Mouse (Mus musculus): ENCODE results near the gene Ppm1l. TPM values are rescaled to one million over a fixed set of nuclear protein-coding genes. Genes with fewer than 3 reads are reported as not detected.
"Not testable (repeated sequence)": the region's sequence is repeated elsewhere in the genome, so short reads cannot be mapped to it uniquely, and the experiment has no call there.

The Ppm1l gene
- polyA plus RNA-seq, 1 experiment from 2014 or later = 23.3 TPM

- H3K27me3 ChIP-seq (ENCODE audit: control insufficient read depth, insufficient read depth, low read length) = no peaks in the 10 kb centered on the region
- no peak overlapping the region for H3K4me2 ChIP-seq (ENCODE audit: low read depth, low read length)
- H3K36me3 ChIP-seq (ENCODE audit: control insufficient read depth, insufficient read depth, low read length) = no peaks in the 10 kb centered on the region
- no peak overlapping the region for H3K27ac ChIP-seq (ENCODE audit: low read depth, low read length)
- no peak for ATAC-seq (ENCODE audit: low read depth)
- H3K4me1 ChIP-seq (ENCODE audit: control insufficient read depth, insufficient read depth, low read length) = no peaks in the 10 kb centered on the region
- 86% methylated on average over 6 of the region's 6 CpGs for WGBS
- H3K9ac ChIP-seq (replicated peaks; ENCODE audit: low read depth, low read length) = no peak overlapping the region
- H3K9me3 ChIP-seq (ENCODE audit: control insufficient read depth, low read length) = no peaks in the 10 kb centered on the region
- H3K4me3 ChIP-seq (ENCODE audit: low read depth, low read length) = no peak overlapping the region
Observed at GRCm38 (mm10) chr3:69559316-69559974, 242.8 kb downstream of the Ppm1l start.

- ATAC-seq (ENCODE audit: low read depth) = no peak
- H3K9ac ChIP-seq (replicated peaks; ENCODE audit: low read depth, low read length) = no peak overlapping the region
- H3K4me1 ChIP-seq (ENCODE audit: control insufficient read depth, insufficient read depth, low read length) = no peaks in the 10 kb centered on the region
- H3K9me3 ChIP-seq (ENCODE audit: control insufficient read depth, low read length) = no peaks in the 10 kb centered on the region
- H3K4me3 ChIP-seq (ENCODE audit: low read depth, low read length) = no peak overlapping the region
- H3K4me2 ChIP-seq (ENCODE audit: low read depth, low read length) = no peak overlapping the region
- H3K27me3 ChIP-seq (ENCODE audit: control insufficient read depth, insufficient read depth, low read length) = no peaks in the 10 kb centered on the region
- H3K36me3 ChIP-seq (ENCODE audit: control insufficient read depth, insufficient read depth, low read length) = no peaks in the 10 kb centered on the region
- WGBS = 94% methylated on average over 7 of the region's 7 CpGs
- H3K27ac ChIP-seq (ENCODE audit: low read depth, low read length) = no peak overlapping the region
Observed at GRCm38 (mm10) chr3:69559975-69560330, 243.3 kb downstream of the Ppm1l start.

- Histone ChIP-seq H3K4me2 (ENCODE audit: low read depth, low read length) (no peak overlapping the region), H3K9ac (replicated peaks; ENCODE audit: low read depth, low read length) (no peak overlapping the region), H3K4me3 (ENCODE audit: low read depth, low read length) (no peak overlapping the region), H3K9me3 (ENCODE audit: control insufficient read depth, low read length) (no peaks in the 10 kb centered on the region), H3K27ac (ENCODE audit: low read depth, low read length) (no peak overlapping the region), H3K4me1 (ENCODE audit: control insufficient read depth, insufficient read depth, low read length) (no peaks in the 10 kb centered on the region), H3K36me3 (ENCODE audit: control insufficient read depth, insufficient read depth, low read length) (no peaks in the 10 kb centered on the region), H3K27me3 (ENCODE audit: control insufficient read depth, insufficient read depth, low read length) (no peaks in the 10 kb centered on the region)
- no peak for ATAC-seq (ENCODE audit: low read depth)
- WGBS = 85% methylated on average over 5 of the region's 5 CpGs
Observed at GRCm38 (mm10) chr3:69561686-69562085, 245.0 kb downstream of the Ppm1l start.

GRCm38 (mm10) chr3:69563406-69563805, 246.7 kb downstream of the Ppm1l start:
- no peaks in the 10 kb centered on the region for H3K9me3 ChIP-seq (ENCODE audit: control insufficient read depth, low read length)
- no peaks in the 10 kb centered on the region for H3K27me3 ChIP-seq (ENCODE audit: control insufficient read depth, insufficient read depth, low read length)
- ATAC-seq (ENCODE audit: low read depth) = no peak
- no peaks in the 10 kb centered on the region for H3K4me1 ChIP-seq (ENCODE audit: control insufficient read depth, insufficient read depth, low read length)
- H3K4me2 ChIP-seq (ENCODE audit: low read depth, low read length) = no peak overlapping the region
- no peak overlapping the region for H3K4me3 ChIP-seq (ENCODE audit: low read depth, low read length)
- H3K9ac ChIP-seq (replicated peaks; ENCODE audit: low read depth, low read length) = no peak overlapping the region
- WGBS = 92% methylated on average over 6 of the region's 6 CpGs
- no peaks in the 10 kb centered on the region for H3K36me3 ChIP-seq (ENCODE audit: control insufficient read depth, insufficient read depth, low read length)
- H3K27ac ChIP-seq (ENCODE audit: low read depth, low read length) = no peak overlapping the region

GRCm38 (mm10) chr3:69565586-69565985, 248.9 kb downstream of the Ppm1l start:
- not testable (repeated sequence) for H3K4me1 ChIP-seq (ENCODE audit: control insufficient read depth, insufficient read depth, low read length); H3K9ac ChIP-seq (replicated peaks; ENCODE audit: low read depth, low read length); ATAC-seq (ENCODE audit: low read depth); H3K4me2 ChIP-seq (ENCODE audit: low read depth, low read length); H3K27ac ChIP-seq (ENCODE audit: low read depth, low read length); H3K4me3 ChIP-seq (ENCODE audit: low read depth, low read length); H3K36me3 ChIP-seq (ENCODE audit: control insufficient read depth, insufficient read depth, low read length); H3K9me3 ChIP-seq (ENCODE audit: control insufficient read depth, low read length); H3K27me3 ChIP-seq (ENCODE audit: control insufficient read depth, insufficient read depth, low read length)
- WGBS = 100% methylated on average over 1 of the region's 1 CpGs

- no peak overlapping the region for H3K27ac ChIP-seq (ENCODE audit: low read depth, low read length)
- H3K4me2 ChIP-seq (ENCODE audit: low read depth, low read length) = no peak overlapping the region
- peaks cover 13% of the 10 kb centered on the region; the same call in 1 of the 2 replicates for H3K36me3 ChIP-seq (ENCODE audit: control insufficient read depth, insufficient read depth, low read length)
- H3K9ac ChIP-seq (replicated peaks; ENCODE audit: low read depth, low read length) = no peak overlapping the region
- H3K4me1 ChIP-seq (ENCODE audit: control insufficient read depth, insufficient read depth, low read length) = no peaks in the 10 kb centered on the region
- ATAC-seq (ENCODE audit: low read depth) = no peak
- no peak overlapping the region for H3K4me3 ChIP-seq (ENCODE audit: low read depth, low read length)
- H3K9me3 ChIP-seq (ENCODE audit: control insufficient read depth, low read length) = no peaks in the 10 kb centered on the region
- no peaks in the 10 kb centered on the region for H3K27me3 ChIP-seq (ENCODE audit: control insufficient read depth, insufficient read depth, low read length)
- WGBS = 85% methylated on average over 5 of the region's 5 CpGs
Observed at GRCm38 (mm10) chr3:69572561-69572960, 255.9 kb downstream of the Ppm1l start.

- no peak overlapping the region for H3K27ac ChIP-seq (ENCODE audit: low read depth, low read length)
- no peak for ATAC-seq (ENCODE audit: low read depth)
- H3K9me3 ChIP-seq (ENCODE audit: control insufficient read depth, low read length) = no peaks in the 10 kb centered on the region
- H3K36me3 ChIP-seq (ENCODE audit: control insufficient read depth, insufficient read depth, low read length) = peaks cover 13% of the 10 kb centered on the region; the same call in 1 of the 2 replicates
- no peak overlapping the region for H3K4me2 ChIP-seq (ENCODE audit: low read depth, low read length)
- H3K9ac ChIP-seq (replicated peaks; ENCODE audit: low read depth, low read length) = no peak overlapping the region
- H3K4me3 ChIP-seq (ENCODE audit: low read depth, low read length) = no peak overlapping the region
- WGBS = 97% methylated on average over 11 of the region's 11 CpGs
- no peaks in the 10 kb centered on the region for H3K4me1 ChIP-seq (ENCODE audit: control insufficient read depth, insufficient read depth, low read length)
- H3K27me3 ChIP-seq (ENCODE audit: control insufficient read depth, insufficient read depth, low read length) = no peaks in the 10 kb centered on the region
Observed at GRCm38 (mm10) chr3:69575577-69575976, 258.9 kb downstream of the Ppm1l start.

GRCm38 (mm10) chr3:69576715-69577114, 260.1 kb downstream of the Ppm1l start:
- peaks cover 13% of the 10 kb centered on the region; the same call in 1 of the 2 replicates for H3K36me3 ChIP-seq (ENCODE audit: control insufficient read depth, insufficient read depth, low read length)
- no peaks in the 10 kb centered on the region for H3K9me3 ChIP-seq (ENCODE audit: control insufficient read depth, low read length)
- H3K27ac ChIP-seq (ENCODE audit: low read depth, low read length) = no peak overlapping the region
- no peak for ATAC-seq (ENCODE audit: low read depth)
- no peaks in the 10 kb centered on the region for H3K4me1 ChIP-seq (ENCODE audit: control insufficient read depth, insufficient read depth, low read length)
- WGBS = 82% methylated on average over 3 of the region's 3 CpGs
- H3K4me3 ChIP-seq (ENCODE audit: low read depth, low read length) = no peak overlapping the region
- H3K9ac ChIP-seq (replicated peaks; ENCODE audit: low read depth, low read length) = no peak overlapping the region
- no peaks in the 10 kb centered on the region for H3K27me3 ChIP-seq (ENCODE audit: control insufficient read depth, insufficient read depth, low read length)
- no peak overlapping the region for H3K4me2 ChIP-seq (ENCODE audit: low read depth, low read length)

GRCm38 (mm10) chr3:69578791-69579190, 262.1 kb downstream of the Ppm1l start:
- 93% methylated on average over 1 of the region's 1 CpGs for WGBS
- no peaks in the 10 kb centered on the region for H3K4me1 ChIP-seq (ENCODE audit: control insufficient read depth, insufficient read depth, low read length)
- no peaks in the 10 kb centered on the region for H3K9me3 ChIP-seq (ENCODE audit: control insufficient read depth, low read length)
- H3K9ac ChIP-seq (replicated peaks; ENCODE audit: low read depth, low read length) = no peak overlapping the region
- H3K4me3 ChIP-seq (ENCODE audit: low read depth, low read length) = no peak overlapping the region
- H3K36me3 ChIP-seq (ENCODE audit: control insufficient read depth, insufficient read depth, low read length) = peaks cover 13% of the 10 kb centered on the region; the same call in 1 of the 2 replicates
- H3K27ac ChIP-seq (ENCODE audit: low read depth, low read length) = no peak overlapping the region
- ATAC-seq (ENCODE audit: low read depth) = no peak
- H3K27me3 ChIP-seq (ENCODE audit: control insufficient read depth, insufficient read depth, low read length) = no peaks in the 10 kb centered on the region
- H3K4me2 ChIP-seq (ENCODE audit: low read depth, low read length) = no peak overlapping the region
